Mouse (Mus musculus): ENCODE data around the gene Hist1h4a. TPM values are rescaled to one million over a fixed set of nuclear protein-coding genes. Genes with fewer than 3 reads are reported as not detected.
A peak's percentile ranks its signal among the peaks of the same experiment; 100 is the strongest.

Hist1h4a gene
- total RNA-seq, 1 experiment from 2014 or later = 703 TPM

DNA sequence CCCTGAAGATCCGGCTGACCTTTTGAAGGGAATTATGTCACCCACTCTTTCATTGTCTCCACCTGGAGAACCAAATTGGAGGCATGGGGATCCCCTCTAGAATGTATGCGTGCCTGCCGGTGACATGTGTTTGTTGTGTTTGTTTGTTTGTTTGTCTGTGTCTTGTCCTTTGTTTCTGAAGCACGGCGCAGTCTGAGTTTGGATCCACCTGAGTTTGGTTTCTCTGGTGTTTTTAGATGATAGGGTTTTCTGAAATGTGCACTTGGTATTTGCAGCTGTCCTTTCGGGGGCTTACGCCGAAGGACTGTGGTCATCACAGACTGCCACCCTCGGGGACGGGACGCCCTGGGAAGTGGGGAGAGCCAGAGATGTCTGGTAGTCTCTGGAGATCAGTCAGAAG lies 43.9 kb downstream of the Hist1h4a start:
- no peak for ATAC-seq (replicated peaks; ENCODE audit: low read depth, poor library complexity, severe bottlenecking)

DNA sequence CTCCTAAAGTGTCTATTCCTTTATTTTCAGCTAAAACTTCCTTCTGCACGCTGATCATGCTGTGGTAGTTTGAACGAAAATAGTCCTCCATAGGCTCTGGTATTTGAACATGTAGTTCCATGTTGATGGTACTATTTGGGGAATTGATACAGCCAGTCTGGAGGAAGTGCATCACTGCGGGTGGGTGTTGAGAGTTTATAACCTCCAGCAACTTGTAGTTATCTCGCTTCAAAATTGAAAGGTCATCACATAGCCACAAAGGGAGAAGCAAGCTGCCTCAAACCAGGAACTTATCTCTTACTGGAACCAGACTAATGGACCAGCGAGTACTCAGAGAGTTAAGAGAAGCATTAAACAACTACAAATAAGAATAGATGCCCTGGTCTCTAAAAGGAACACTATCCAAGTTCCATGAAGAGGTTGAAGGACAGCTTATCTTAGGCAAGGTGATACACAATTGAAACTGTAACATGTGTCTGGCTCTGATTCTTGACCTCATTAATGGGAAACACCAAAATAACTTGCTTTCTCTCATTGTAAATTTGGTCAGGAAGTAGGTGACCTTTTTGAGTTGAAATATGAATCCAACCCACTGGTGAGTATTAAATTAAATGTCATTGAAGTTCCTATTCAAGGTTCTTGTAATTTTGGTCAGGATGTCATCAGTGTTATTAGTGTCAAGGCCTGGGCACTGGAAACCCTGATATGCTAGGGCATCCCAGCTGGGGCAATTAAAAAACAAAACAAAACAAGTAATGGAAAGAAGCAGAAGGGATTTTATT lies 44.6 kb downstream of the Hist1h4a start:
- peak; percentile 77 for ATAC-seq (replicated peaks; ENCODE audit: low read depth, poor library complexity, severe bottlenecking)

Other genes with a start within 250 kb of the Hist1h4a start
- gene Hist1h4h, start 230.2 kb downstream of the Hist1h4a start, total RNA-seq (2017) = 1,499 and 1,774 TPM in 2 replicates
- 1,142 and 1,285 TPM in 2 replicates for gene Hist1h2af, start 227.3 kb downstream of the Hist1h4a start, total RNA-seq (2017)
- gene Hist1h3g, start 225.8 kb downstream of the Hist1h4a start, total RNA-seq (2017) = 199 and 205 TPM in 2 replicates
- 91.4 and 108 TPM in 2 replicates for gene Hist1h2bh, start 217.8 kb downstream of the Hist1h4a start, total RNA-seq (2017)
- 186 and 196 TPM in 2 replicates for gene Hist1h3f, start 217.2 kb downstream of the Hist1h4a start, total RNA-seq (2017)
- gene Hist1h4f, start 209.6 kb downstream of the Hist1h4a start, total RNA-seq (2017) = 2,800 and 2,993 TPM in 2 replicates
- gene Hist1h1d, start 208.0 kb downstream of the Hist1h4a start, total RNA-seq (2017) = 92.5 and 96.4 TPM in 2 replicates
- 574 and 671 TPM in 2 replicates for gene Hist1h3e, start 198.9 kb downstream of the Hist1h4a start, total RNA-seq (2017)
- gene Hist1h2ae, start 190.0 kb downstream of the Hist1h4a start, total RNA-seq (2017) = 336 and 401 TPM in 2 replicates
- gene Hist1h2bg, start 189.8 kb downstream of the Hist1h4a start, total RNA-seq (2017) = 1,313 and 1,586 TPM in 2 replicates
- 558 and 569 TPM in 2 replicates for gene Hist1h2bf, start 187.0 kb downstream of the Hist1h4a start, total RNA-seq (2017)
- 127 and 293 TPM in 2 replicates for gene Hist1h2ad, start 186.8 kb downstream of the Hist1h4a start, total RNA-seq (2017)
- 98.2 and 137 TPM in 2 replicates for gene Hist1h3d, start 185.5 kb downstream of the Hist1h4a start, total RNA-seq (2017)
- gene Hist1h4d, start 179.6 kb downstream of the Hist1h4a start, total RNA-seq (2017) = 1,514 and 1,667 TPM in 2 replicates
- 92.7 and 94.2 TPM in 2 replicates for gene Hist1h2be, start 140.1 kb downstream of the Hist1h4a start, total RNA-seq (2017)
- 314 and 326 TPM in 2 replicates for gene Hist1h1e, start 138.7 kb downstream of the Hist1h4a start, total RNA-seq (2017)
- 114 and 119 TPM in 2 replicates for gene Hist1h2ac, start 77.3 kb downstream of the Hist1h4a start, total RNA-seq (2017)
- 224 and 276 TPM in 2 replicates for gene Hist1h2bc, start 77.0 kb downstream of the Hist1h4a start, total RNA-seq (2017)
- 0.55 and 3.1 TPM in 2 replicates for gene Hist1h1t, start 65.4 kb downstream of the Hist1h4a start, total RNA-seq (2017)
- 434 and 555 TPM in 2 replicates for gene Hist1h4c, start 62.8 kb downstream of the Hist1h4a start, total RNA-seq (2017)
- gene Hfe, start 50.4 kb downstream of the Hist1h4a start, total RNA-seq (2017) = 3.6 and 4.3 TPM in 2 replicates
- gene Hist1h1c, start 22.4 kb downstream of the Hist1h4a start, total RNA-seq (2017) = 753 and 796 TPM in 2 replicates
- gene Hist1h3c, start 15.6 kb downstream of the Hist1h4a start, total RNA-seq (2017) = 801 and 823 TPM in 2 replicates
- 2,989 and 3,536 TPM in 2 replicates for gene Hist1h2bb, start 14.5 kb downstream of the Hist1h4a start, total RNA-seq (2017)
- 2,765 and 2,805 TPM in 2 replicates for gene Hist1h2ab, start 10.1 kb downstream of the Hist1h4a start, total RNA-seq (2017)
- gene Hist1h3b, start 9.0 kb downstream of the Hist1h4a start, total RNA-seq (2017) = 689 and 718 TPM in 2 replicates
- gene Hist1h4b, start 4.2 kb downstream of the Hist1h4a start, total RNA-seq (2017) = 676 and 902 TPM in 2 replicates
- gene Hist1h3a, start 1.2 kb upstream of the Hist1h4a start, total RNA-seq (2017) = 599 and 655 TPM in 2 replicates
- gene Hist1h1a, start 2.4 kb upstream of the Hist1h4a start, total RNA-seq (2017) = 2,071 and 2,536 TPM in 2 replicates
- not detected in 2 replicates for gene Trim38, start 8.7 kb upstream of the Hist1h4a start, total RNA-seq (2017)
- not detected in 2 replicates for gene Slc17a2, start 45.8 kb upstream of the Hist1h4a start, total RNA-seq (2017)
- gene Slc17a3, start 78.2 kb upstream of the Hist1h4a start, total RNA-seq (2017) = not detected in 2 replicates
- not detected in 2 replicates for gene Slc17a1, start 106.5 kb upstream of the Hist1h4a start, total RNA-seq (2017)
- 0.46 TPM in 1 of 2 replicates, not detected in the other for gene Slc17a4, start 153.8 kb upstream of the Hist1h4a start, total RNA-seq (2017)
- not detected in 2 replicates for gene Hist1h2ba, start 172.9 kb upstream of the Hist1h4a start, total RNA-seq (2017)
- not detected in 2 replicates for gene Hist1h2aa, start 173.2 kb upstream of the Hist1h4a start, total RNA-seq (2017)
- gene Scgn, start 230.0 kb upstream of the Hist1h4a start, total RNA-seq (2017) = not detected in 2 replicates

All from common myeloid progenitor, adult 5-6 weeks (primary cell).